Mouse (Mus musculus): ENCODE measurements around the gene Zbtb3.

Gene Zbtb3

GRCm38 (mm10) chr19:8798947-8799315 lies 3.4 kb upstream of the Zbtb3 start:
- CTCF ChIA-PET: interaction anchor here (0.6 to 0.8 kb wide), 2 partner anchors 8 to 20 kb away, joined by 3 read pairs; partner anchors contain the start of gene Ttc9c

DNA sequence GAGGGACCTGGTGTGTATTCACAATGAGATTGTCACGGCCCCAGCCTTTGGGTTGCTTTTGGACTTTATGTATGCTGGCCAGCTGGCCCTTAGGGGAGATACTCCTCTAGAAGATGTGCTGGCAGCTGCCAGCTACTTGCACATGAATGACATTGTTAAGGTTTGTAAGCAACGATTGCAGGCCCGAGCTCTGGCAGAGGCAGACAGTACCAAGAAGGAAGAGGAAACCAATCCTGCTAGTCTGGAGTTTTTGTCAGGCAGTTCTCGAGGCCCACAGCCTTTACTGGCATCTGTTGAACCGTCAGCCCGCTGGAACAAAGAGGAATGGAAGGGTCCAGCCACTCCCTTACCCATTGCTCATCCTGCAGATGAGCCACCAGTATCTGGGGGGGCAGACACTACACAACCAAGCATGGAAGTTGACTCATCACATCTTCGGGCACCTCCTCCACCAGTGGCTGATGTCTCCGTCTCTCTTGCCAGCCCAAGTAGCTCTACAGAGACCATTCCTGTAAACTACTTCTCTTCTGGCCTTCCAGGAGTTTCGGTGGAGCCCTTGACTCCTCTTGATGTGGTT lies 937 bp downstream of the Zbtb3 start:
- CTCF ChIA-PET: interaction anchor here (1.3 kb wide), 1 partner anchor 27 kb away, joined by 3 read pairs; no protein-coding TSS in a partner anchor

DNA sequence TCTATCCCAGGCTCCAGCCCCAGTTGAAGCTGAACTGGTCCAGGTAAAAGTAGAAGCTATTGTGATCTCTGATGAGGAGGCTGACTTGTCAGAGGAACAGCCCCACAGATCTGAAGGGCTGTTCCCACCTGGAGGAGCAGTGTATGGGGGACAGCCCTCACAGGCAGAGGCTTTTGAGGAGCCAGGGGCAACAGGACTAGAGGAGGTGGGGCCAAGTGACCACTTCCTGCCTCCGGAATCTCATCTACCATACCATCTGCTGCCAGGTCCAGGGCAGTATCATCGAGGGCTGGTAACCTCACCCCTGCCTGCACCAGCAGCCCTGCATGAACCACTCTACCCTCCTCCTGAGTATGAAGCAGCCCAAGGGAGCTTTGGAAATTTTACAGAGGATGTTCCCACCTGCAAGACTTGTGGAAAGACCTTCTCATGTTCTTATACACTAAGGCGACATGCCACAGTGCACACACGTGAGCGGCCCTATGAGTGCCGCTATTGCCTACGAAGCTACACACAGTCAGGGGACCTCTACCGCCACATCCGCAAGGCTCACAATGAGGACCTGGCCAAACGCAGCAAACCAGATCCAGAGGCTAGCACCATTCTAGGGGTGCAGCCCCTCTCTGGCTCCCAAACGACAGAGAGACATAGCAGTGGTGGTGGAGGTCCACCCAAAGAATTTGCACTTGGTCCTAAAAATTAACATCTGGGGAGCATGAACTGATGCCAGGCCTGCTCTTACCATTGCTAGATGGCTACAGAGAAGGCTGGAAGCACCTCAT lies 1.7 kb downstream of the Zbtb3 start:
- CTCF ChIA-PET: interaction anchor here (1.3 kb wide), 1 partner anchor 26 kb away, joined by 3 read pairs; no protein-coding TSS in a partner anchor

GRCm38 (mm10) chr19:8806810-8807209 lies 4.5 kb downstream of the Zbtb3 start:
- CTCF ChIA-PET: interaction anchor here (0.6 to 1.5 kb wide), 2 partner anchors 8 to 13 kb away, joined by 3 to 11 read pairs; partner anchors contain the start of genes Hnrnpul2, Polr2g and Ttc9c

- CTCF ChIA-PET: no interaction called here
These were observed 13.5 kb downstream of the Zbtb3 start for GRCm38 (mm10) chr19:8815812-8816211.

DNA sequence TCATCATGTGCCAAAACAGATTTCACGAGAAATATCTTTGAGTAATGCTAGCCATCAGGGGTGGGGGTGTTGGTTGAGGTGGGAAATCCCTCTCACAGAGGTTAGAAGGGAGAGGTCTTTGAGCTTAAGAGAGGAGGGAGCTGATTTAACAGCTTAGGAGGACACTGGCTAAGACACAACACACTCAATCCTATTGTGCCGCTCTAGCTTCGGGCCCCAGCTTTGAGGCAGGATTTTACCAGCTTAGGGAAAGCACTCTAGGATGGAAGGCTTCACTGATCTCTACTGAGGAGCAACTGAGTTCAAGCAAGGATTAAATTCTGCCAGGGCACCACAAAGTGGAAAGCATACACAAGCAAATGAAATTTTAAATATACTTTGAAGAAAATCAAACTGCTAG lies 14.6 kb downstream of the Zbtb3 start:
- CTCF ChIA-PET: no interaction called here

DNA sequence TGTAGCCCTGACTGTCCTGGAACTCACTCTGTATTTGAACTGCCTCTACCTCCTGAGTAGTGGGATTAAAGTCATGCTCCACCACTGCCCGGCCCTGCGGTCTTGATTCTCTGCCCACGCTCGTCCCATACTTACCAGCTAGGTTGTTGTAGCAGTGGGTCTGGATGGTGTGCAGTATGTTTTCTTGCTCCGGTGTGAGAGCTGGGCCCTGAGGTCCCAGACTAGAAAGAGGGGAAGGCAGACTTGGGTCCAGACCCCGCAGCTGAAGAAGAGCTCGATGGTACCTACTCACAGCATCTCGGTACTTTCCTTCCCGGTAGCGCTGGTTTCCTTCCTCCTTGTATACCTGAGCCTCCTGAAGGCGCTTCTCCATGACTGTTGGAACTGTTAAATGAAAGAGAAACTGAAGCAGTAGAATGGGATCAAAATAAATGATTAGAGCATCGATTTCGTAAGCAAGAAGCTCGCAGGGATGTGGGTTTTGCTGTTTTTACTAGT lies 16.0 kb downstream of the Zbtb3 start:
- CTCF ChIA-PET: interaction anchor here (1.3 kb wide), 1 partner anchor 20 kb away, joined by 3 read pairs; the partner anchor contains the start of gene Polr2g

GRCm38 (mm10) chr19:8818801-8819595 lies 16.6 kb downstream of the Zbtb3 start, which contains the start of gene Ttc9c:
Ttc9c (minus strand) TSS chr19:8819333.
- CTCF ChIA-PET: interaction anchor here (1.3 to 2.1 kb wide), 2 partner anchors 12 to 20 kb away, joined by 3 to 11 read pairs; partner anchors contain the start of gene Polr2g

DNA sequence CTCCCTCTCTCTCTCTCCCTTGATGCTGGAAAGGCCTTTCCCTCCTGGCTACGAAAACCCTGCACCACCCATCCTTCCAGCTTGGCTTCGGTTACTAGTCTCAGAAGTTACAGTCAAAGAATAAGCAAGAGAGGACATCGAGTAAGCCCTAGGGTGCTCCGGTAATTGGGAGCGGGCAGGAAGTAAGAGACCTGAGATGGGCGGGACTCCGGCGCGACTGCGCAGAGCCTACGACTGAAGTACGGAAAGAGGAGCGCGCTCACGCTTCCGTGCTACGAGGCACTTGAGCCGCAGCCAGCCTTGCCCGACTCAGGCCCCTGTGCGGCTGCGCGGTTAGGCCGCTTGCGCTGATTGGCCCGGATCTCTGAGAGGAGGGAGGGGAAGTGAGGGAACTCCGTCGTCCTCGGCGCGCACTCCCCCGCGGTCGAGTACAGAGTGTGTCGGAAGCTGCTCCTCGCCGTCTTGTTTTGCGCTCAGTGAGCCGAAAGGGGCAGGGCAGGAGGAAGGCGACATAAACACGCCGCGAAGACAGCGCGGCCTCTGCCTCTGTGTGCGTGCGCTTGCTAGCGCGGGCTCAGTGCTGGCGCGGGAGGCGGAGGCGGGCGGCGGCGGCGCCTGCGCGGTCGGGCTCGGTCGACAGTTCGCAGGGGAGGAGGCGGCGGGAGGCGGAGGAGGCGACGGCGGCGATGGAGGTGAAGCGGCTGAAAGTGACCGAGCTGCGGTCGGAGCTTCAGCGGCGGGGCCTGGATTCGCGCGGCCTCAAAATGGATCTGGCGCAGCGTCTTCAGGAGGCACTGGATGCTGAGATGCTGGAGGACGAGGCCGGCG lies 17.5 kb downstream of the Zbtb3 start, which contains the start of gene Hnrnpul2:
Gene Hnrnpul2 (plus strand): TSS at position 415 of the 828 bp plus-strand sequence.
- CTCF ChIA-PET: interaction anchor here (1.3 to 2.1 kb wide), 3 partner anchors 13 to 27 kb away, joined by 3 to 11 read pairs (median 3); partner anchors contain the start of gene Polr2g

- CTCF ChIA-PET: interaction anchor here (0.9 to 2.1 kb wide), 5 partner anchors 9 to 28 kb away, joined by 3 to 11 read pairs (median 4); partner anchors contain the start of gene AC129217.1
These were observed 18.1 kb downstream of the Zbtb3 start for GRCm38 (mm10) chr19:8820424-8820956.

DNA sequence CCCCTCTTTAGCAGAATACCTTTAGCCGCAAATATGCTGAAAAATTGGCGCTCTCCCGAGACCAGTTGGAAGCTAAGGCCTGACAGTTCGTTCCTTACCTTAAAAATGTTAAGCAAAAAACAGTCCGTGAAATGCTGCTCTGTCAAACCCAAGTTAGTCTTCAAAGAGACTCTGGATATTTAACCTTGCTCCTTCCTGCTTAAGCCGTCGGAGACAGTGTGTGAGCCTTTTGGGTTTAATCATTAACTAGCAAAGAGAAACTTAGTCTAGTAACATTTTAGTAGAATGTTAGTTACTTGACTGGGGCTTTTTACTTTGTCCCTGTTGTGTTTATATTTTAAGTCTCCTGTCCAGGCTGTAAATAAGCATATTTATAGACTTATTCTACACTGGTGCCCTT lies 18.8 kb downstream of the Zbtb3 start:
- CTCF ChIA-PET: interaction anchor here (0.6 to 2.1 kb wide), 6 partner anchors 8 to 41 kb away, joined by 3 to 11 read pairs (median 4); partner anchors contain the start of gene AC129217.1

DNA sequence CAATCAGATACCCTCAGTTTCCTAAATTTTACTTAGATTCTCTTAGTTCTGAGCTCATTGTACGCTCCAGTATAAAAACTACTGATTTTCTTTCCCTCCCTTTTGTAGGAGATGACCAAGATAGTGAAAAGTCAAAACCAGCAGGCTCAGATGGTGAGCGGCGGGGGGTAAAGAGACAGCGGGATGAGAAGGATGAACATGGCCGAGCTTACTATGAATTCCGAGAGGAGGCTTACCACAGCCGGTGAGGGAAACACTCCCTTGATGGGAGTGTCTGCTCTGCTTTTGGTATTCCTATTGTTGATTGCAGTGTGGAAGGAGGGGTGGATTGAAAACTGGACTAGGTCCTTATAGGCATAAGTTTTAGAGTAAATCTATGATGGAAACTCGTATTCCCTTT lies 20.3 kb downstream of the Zbtb3 start:
- CTCF ChIA-PET: interaction anchor here (0.6 kb wide), 1 partner anchor 71 kb away, joined by 24 read pairs; no protein-coding TSS in a partner anchor

DNA sequence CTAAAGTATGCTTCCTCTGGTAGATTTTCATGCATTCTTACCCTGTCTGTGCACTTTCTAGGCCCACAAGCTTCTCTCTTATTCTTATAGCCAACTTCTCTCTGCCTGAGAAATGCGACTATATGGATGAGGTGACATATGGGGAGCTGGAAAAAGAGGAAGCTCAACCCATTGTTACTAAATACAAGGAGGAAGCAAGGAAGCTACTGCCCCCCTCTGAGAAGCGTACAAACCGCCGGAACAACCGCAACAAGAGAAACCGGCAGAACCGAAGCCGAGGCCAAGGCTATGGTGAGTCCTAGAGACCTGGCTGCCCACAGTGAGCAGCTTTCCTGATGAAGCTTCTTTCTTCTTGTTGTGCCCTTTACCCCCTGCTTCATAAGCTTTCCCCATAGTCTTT lies 27.3 kb downstream of the Zbtb3 start, which contains the start of gene AC129217.1:
Gene AC129217.1 (plus strand): TSS at position 114 of the 400 bp plus-strand sequence.
- CTCF ChIA-PET: interaction anchor here (0.8 kb wide), 1 partner anchor 9 kb away, joined by 4 read pairs; no protein-coding TSS in a partner anchor

- CTCF ChIA-PET: interaction anchor here (0.5 to 1.2 kb wide), 2 partner anchors 28 to 40 kb away, joined by 3 read pairs; no protein-coding TSS in a partner anchor
These were observed 28.3 kb downstream of the Zbtb3 start for GRCm38 (mm10) chr19:8830664-8831063.

DNA sequence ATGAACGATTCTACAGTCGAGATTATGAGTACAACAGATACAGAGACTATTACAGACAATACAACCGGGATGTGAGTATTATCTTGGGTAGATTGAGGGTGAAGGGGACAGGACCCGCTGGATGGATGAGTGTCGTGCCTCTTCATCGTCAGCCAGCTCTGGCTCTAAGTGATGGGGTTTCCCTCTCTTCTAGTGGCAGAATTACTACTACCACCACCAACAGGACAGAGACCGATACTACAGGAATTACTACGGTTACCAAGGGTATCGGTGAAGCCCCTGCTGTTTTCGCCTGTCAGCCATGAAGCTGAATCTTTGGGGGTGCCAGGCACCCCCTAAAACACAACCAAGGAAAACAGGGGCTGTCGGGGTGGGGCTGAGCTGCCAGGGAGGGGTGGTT lies 28.9 kb downstream of the Zbtb3 start:
- CTCF ChIA-PET: interaction anchor here (0.5 to 1.2 kb wide), 3 partner anchors 28 to 123 kb away, joined by 3 to 8 read pairs (median 3); no protein-coding TSS in a partner anchor

- CTCF ChIA-PET: no interaction called here
These were observed 30.6 kb downstream of the Zbtb3 start for GRCm38 (mm10) chr19:8832971-8833370.

GRCm38 (mm10) chr19:8836327-8836726 lies 34.0 kb downstream of the Zbtb3 start:
- CTCF ChIA-PET: interaction anchor here (0.6 kb wide), 1 partner anchor 118 kb away, joined by 9 read pairs; no protein-coding TSS in a partner anchor

DNA sequence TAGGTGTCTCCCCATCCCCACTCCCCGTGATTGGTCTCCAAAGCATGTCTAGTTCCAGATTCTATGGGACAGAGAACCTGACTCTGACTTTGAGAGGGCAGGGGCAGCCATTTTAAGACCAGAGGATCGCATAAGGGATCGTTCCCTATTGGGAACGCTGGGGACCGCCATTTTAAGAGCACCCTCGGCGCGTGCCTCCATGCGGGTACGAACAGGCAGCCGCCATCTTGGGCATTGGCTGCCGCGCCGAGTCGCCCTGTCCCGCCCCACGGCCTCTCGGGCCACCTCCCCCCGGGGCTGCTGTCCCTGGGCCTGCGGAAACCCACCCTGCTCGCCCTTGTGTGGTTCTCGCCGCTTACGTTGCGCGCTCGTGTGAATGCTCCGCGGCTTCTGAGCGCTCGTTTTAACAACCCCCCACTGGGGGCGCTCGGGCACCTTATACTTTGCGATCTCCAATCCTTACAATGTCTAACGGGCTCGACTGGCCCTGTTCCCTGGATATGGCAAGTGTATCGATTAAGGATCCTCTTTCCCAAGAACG lies 35.0 kb downstream of the Zbtb3 start, which contains the start of gene Bscl2:
Gene Bscl2 (plus strand): TSS at position 217 of the 541 bp plus-strand sequence.
- CTCF ChIA-PET: no interaction called here
